Mouse (Mus musculus) heart, adult 2 months (tissue): ENCODE data around the gene Nox3.

Experiments
- CTCF ChIP-seq: fragments of 200-600 bp; IDR thresholded peaks from 2 replicates; pipeline ENCODE4 v1.8.1; 2022; ENCODE audit warnings: antibody characterized with exemption, mild to moderate bottlenecking, moderate library complexity
- POLR2A ChIP-seq: fragments of 200-500 bp; IDR thresholded peaks from 2 replicates; pipeline ENCODE4 v1.6.1; 2011; ENCODE audit warnings: mild to moderate bottlenecking, low read depth, low read length, control low read depth; ENCODE audit not compliant: insufficient read depth

DNA sequence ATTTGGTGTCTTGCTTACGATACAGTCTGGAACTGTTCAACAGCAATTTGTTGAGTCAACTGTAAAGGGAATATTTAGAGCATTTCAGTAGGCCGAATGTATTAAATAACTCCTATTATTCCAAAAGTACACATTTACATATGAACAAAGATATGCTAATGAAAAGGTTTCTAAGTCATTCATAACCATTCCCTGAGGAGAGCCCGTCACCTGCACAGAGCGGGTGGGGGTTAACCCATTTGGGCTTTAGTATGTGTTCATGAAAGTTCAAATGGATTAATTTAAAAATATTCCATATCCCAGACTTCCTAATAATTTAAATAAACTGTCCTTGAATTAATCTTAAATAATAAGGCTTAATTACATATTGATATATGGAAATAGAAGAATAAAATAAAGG lies 28.8 kb downstream of the Nox3 start:
- no peak for TF ChIP-seq CTCF
- TF ChIP-seq POLR2A: no peak
